Mouse (Mus musculus) midbrain, embryonic 12.5 days (tissue): ENCODE measurements around the gene Srbd1. TPM values are rescaled to one million over a fixed set of nuclear protein-coding genes. Genes with fewer than 3 reads are reported as not detected.

Source experiments
- ATAC-seq: fragments of 200-750 bp; cut with Nextera tagmentation; 2 replicates; pipeline ENCODE4 v1.8.0; 2017; ENCODE audit warnings: low read depth, moderate TSS enrichment, moderate library complexity; ENCODE audit not compliant: low FRiP score
- H3K27ac ChIP-seq: fragments of 300-500 bp; sonication (generic); replicated peaks from 2 replicates; pipeline ENCODE4 v1.5.1; 2016; ENCODE audit warnings: mild to moderate bottlenecking
- H3K27me3 ChIP-seq: fragments of 300-500 bp; sonication (generic); 2 replicates; pipeline ENCODE4 v1.6.1; 2016; ENCODE audit warnings: mild to moderate bottlenecking
- H3K36me3 ChIP-seq: fragments of 300-500 bp; sonication (generic); 2 replicates; pipeline ENCODE4 v1.6.1; 2016
- H3K4me1 ChIP-seq: fragments of 300-500 bp; sonication (generic); 2 replicates; pipeline ENCODE4 v1.6.1; 2016
- H3K4me2 ChIP-seq: fragments of 300-500 bp; sonication (generic); replicated peaks from 2 replicates; pipeline ENCODE4 v1.6.1; 2016; ENCODE audit warnings: mild to moderate bottlenecking, moderate library complexity
- H3K4me3 ChIP-seq: fragments of 300-500 bp; sonication (generic); 2 replicates; pipeline ENCODE4 v1.5.1; 2016; ENCODE audit warnings: mild to moderate bottlenecking
- H3K9ac ChIP-seq: fragments of 300-500 bp; sonication (generic); replicated peaks from 2 replicates; pipeline ENCODE4 v1.6.1; 2016; ENCODE audit warnings: mild to moderate bottlenecking, moderate library complexity
- H3K9me3 ChIP-seq: fragments of 300-500 bp; sonication (generic); 2 replicates; pipeline ENCODE4 v1.6.1; 2016; ENCODE audit warnings: mild to moderate bottlenecking
- WGBS: fragments of 180-500 bp; shearing (Covaris S2); methylation state at CpG from one replicate; pipeline ENCODE4 v1.1.7; 2016; 5-methylcytosine and 5-hydroxymethylcytosine counted together
- polyA plus RNA-seq: library from polyadenylated mRNA; unstranded; fragments of >200 nt; fragmentation: Nextera tagmentation; extraction: Ambion mirVana; gene quantifications from 2 replicates; pipeline ENCODE4 v1.2.1, GENCODE M21; 2016

Srbd1 gene
- polyA plus RNA-seq, 1 experiment from 2014 or later: 22.9 TPM

- Histone ChIP-seq H3K4me3 (no peak overlapping the region), H3K36me3 (no peaks in the 10 kb centered on the region), H3K9ac (no peak overlapping the region), H3K9me3 (no peaks in the 10 kb centered on the region), H3K27me3 (no peaks in the 10 kb centered on the region), H3K4me1 (no peaks in the 10 kb centered on the region), H3K4me2 (no peak overlapping the region), H3K27ac (no peak overlapping the region)
- WGBS: 79% methylated on average over 7 of the region's 7 CpGs
- ATAC-seq: no peak
Observed at GRCm38 (mm10) chr17:86065833-86066232, 79.1 kb downstream of the Srbd1 start.

- ATAC-seq: no peak; the same call in 1 of the 2 replicates
- H3K4me2 ChIP-seq: no peak overlapping the region
- H3K4me1 ChIP-seq: no peaks in the 10 kb centered on the region
- H3K36me3 ChIP-seq: no peaks in the 10 kb centered on the region
- H3K9me3 ChIP-seq: no peaks in the 10 kb centered on the region
- no peak overlapping the region for H3K4me3 ChIP-seq
- H3K27ac ChIP-seq: no peak overlapping the region
- 20% methylated on average over 5 of the region's 5 CpGs for WGBS
- no peak overlapping the region for H3K9ac ChIP-seq
- no peaks in the 10 kb centered on the region for H3K27me3 ChIP-seq
Observed at GRCm38 (mm10) chr17:86063461-86063860, 81.5 kb downstream of the Srbd1 start.

DNA sequence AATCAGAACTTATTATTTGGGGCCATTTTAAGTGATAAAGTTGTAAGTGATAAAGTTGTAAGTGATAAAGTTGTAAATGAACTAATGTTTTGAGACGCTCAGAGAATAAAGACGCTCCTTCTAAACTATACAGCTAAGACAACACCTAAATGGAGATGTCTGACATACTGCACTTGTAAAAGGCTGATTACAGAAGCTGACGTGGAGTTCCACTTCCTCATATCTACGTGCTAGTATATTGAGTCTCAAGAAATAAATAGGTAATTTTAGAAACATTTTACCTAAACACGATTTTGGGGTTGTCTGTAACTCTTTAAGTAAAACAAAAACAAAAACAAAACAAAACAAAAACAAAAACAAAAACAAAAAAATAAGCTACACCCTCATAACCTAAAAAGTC lies 84.1 kb downstream of the Srbd1 start:
- Histone ChIP-seq H3K9me3 (no peaks in the 10 kb centered on the region), H3K4me2 (no peak overlapping the region), H3K36me3 (no peaks in the 10 kb centered on the region), H3K27ac (no peak overlapping the region), H3K4me1 (no peaks in the 10 kb centered on the region), H3K9ac (no peak overlapping the region), H3K27me3 (no peaks in the 10 kb centered on the region), H3K4me3 (no peak overlapping the region)
- ATAC-seq: no peak
- 89% methylated on average over 5 of the region's 5 CpGs for WGBS

- Histone ChIP-seq H3K9ac (no peak overlapping the region), H3K4me2 (no peak overlapping the region), H3K27me3 (no peaks in the 10 kb centered on the region), H3K36me3 (no peaks in the 10 kb centered on the region), H3K4me1 (peaks cover 11% of the 10 kb centered on the region; the same call in 1 of the 2 replicates), H3K27ac (no peak overlapping the region), H3K4me3 (no peak overlapping the region), H3K9me3 (no peaks in the 10 kb centered on the region)
- no peak for ATAC-seq
- 85% methylated on average over 13 of the region's 13 CpGs for WGBS
Observed at GRCm38 (mm10) chr17:86040221-86040984, 104.6 kb downstream of the Srbd1 start.

DNA sequence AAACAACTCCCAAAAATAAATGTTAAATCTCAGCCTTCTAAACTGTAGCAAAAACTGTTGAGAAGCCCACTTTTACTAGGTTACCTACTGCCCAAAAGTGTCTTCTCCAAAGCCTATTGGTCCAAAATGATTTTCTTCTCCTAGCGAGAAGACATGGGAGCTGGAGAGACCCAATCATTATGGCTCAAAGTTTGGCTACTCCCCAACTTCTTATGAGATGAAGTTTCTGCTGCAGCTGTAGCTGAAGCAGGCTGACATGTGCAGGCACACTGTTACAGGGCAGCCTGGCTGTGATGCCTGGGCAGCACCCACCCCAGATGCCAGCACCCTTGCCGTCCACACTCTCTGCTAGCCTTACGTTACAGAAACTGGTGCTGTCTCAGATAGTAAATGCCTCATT lies 105.2 kb downstream of the Srbd1 start:
- no peak for ATAC-seq
- Histone ChIP-seq H3K4me2 (no peak overlapping the region), H3K9ac (no peak overlapping the region), H3K36me3 (no peaks in the 10 kb centered on the region), H3K27me3 (no peaks in the 10 kb centered on the region), H3K27ac (no peak overlapping the region), H3K4me1 (peaks cover 11% of the 10 kb centered on the region; the same call in 1 of the 2 replicates), H3K9me3 (no peaks in the 10 kb centered on the region), H3K4me3 (no peak overlapping the region)
- 90% methylated on average over 3 of the region's 3 CpGs for WGBS

GRCm38 (mm10) chr17:86038211-86038648 lies 106.7 kb downstream of the Srbd1 start:
- no peaks in the 10 kb centered on the region for H3K9me3 ChIP-seq
- H3K4me2 ChIP-seq: no peak overlapping the region
- WGBS: 73% methylated on average over 13 of the region's 13 CpGs
- no peak overlapping the region for H3K4me3 ChIP-seq
- H3K4me1 ChIP-seq: peaks cover 11% of the 10 kb centered on the region; the same call in 1 of the 2 replicates
- H3K27me3 ChIP-seq: no peaks in the 10 kb centered on the region
- H3K36me3 ChIP-seq: no peaks in the 10 kb centered on the region
- no peak overlapping the region for H3K9ac ChIP-seq
- no peak overlapping the region for H3K27ac ChIP-seq
- ATAC-seq: no peak

DNA sequence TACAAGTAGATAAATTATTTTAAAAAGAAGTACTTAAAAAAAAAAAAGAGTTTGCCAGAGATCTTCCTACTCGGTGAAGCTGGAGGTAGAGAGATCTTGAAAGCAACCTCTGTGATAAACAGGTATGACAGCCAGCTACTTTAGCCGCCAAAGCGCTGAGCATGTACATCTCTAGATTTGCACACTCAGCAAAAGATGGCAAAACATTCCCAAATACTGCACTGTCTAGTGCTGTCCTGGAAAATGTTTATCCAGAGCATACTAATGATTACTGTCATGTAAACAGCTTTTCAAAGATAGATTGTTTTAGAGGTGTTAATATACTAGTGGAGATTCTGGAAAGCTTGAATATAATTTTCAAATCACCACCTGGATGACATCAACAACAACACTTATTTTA lies 109.4 kb downstream of the Srbd1 start:
- peaks cover 11% of the 10 kb centered on the region; the same call in 1 of the 2 replicates for H3K4me1 ChIP-seq
- H3K27me3 ChIP-seq: no peaks in the 10 kb centered on the region
- no peak overlapping the region for H3K4me3 ChIP-seq
- no peak overlapping the region for H3K9ac ChIP-seq
- H3K27ac ChIP-seq: no peak overlapping the region
- no peak overlapping the region for H3K4me2 ChIP-seq
- H3K36me3 ChIP-seq: no peaks in the 10 kb centered on the region
- WGBS: 98% methylated on average over 3 of the region's 3 CpGs
- no peaks in the 10 kb centered on the region for H3K9me3 ChIP-seq
- no peak for ATAC-seq

DNA sequence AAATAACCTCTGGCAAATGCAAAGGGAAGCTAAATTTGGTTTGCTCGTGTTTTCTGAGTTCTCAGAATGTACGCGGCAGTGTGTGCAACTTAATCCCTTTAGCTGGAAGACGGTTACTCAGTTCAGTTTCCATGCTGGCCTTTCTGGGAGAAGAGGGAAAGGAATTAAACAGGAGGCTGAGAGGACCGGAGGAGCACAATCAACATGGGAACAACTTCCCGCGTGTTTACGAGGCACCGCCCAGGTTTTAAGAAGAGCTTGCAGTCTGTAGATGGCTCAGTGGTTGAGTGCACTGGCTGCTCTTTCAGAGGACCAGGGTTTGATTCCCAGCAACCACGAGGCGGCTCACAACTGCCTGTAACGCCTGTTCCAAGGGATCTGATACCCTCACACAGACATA lies 109.8 kb downstream of the Srbd1 start:
- Histone ChIP-seq H3K4me1 (peaks cover 7% of the 10 kb centered on the region; the same call in 1 of the 2 replicates), H3K27ac (0 out of 2 replicates have a peak overlapping the region, but pooled peaks have one; percentile 6), H3K4me2 (no peak overlapping the region), H3K9ac (no peak overlapping the region), H3K4me3 (no peak overlapping the region), H3K27me3 (no peaks in the 10 kb centered on the region), H3K9me3 (no peaks in the 10 kb centered on the region), H3K36me3 (no peaks in the 10 kb centered on the region)
- no peak for ATAC-seq
- 77% methylated on average over 12 of the region's 12 CpGs for WGBS

- Histone ChIP-seq H3K27ac (0 out of 2 replicates have a peak overlapping the region, but pooled peaks have one; percentile 6), H3K4me2 (no peak overlapping the region)
- 81% methylated on average over 6 of the region's 6 CpGs for WGBS
Observed at GRCm38 (mm10) chr17:86034641-86035040, 110.3 kb downstream of the Srbd1 start.

DNA sequence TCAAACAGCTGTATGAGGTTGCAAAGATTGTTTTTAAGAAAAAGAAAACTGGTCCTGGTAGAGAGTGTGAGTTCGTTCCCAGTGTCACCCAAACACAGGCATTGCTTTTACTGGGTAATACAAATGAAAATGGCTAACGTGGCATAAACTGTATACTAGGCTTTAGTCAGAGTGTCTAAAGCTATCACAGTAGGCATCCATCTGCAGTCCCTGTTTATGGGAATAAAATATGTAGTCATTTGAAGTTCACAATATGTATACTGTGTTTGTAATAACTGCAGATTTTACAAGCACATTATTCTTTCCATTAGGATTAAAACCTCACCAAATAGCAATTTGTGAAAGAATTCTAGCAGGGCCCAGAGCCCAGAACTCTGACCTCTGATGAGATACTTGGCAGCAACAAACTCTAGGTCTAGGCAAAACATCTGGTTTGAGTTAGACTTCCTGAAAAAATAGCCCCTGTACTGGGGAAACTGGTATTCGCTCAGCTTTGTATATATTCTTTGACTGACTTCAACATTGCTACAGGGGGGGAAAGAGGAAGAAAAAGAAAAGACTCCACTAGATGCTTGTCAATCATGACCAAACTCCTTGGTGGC lies 112.8 kb downstream of the Srbd1 start:
- no peak overlapping the region for H3K9ac ChIP-seq
- H3K4me2 ChIP-seq: no peak overlapping the region
- H3K27me3 ChIP-seq: no peaks in the 10 kb centered on the region
- H3K4me1 ChIP-seq: no peaks in the 10 kb centered on the region
- H3K4me3 ChIP-seq: no peak overlapping the region
- no peaks in the 10 kb centered on the region for H3K36me3 ChIP-seq
- H3K27ac ChIP-seq: no peak overlapping the region
- H3K9me3 ChIP-seq: no peaks in the 10 kb centered on the region
- no peak for ATAC-seq
- WGBS: 87% methylated on average over 3 of the region's 3 CpGs

More at GRCm38 (mm10) chr17:86034641-86035040, 110.3 kb downstream of the Srbd1 start:
- H3K36me3 ChIP-seq: no peaks in the 10 kb centered on the region
- peaks cover 7% of the 10 kb centered on the region; the same call in 1 of the 2 replicates for H3K4me1 ChIP-seq
- H3K9ac ChIP-seq: no peak overlapping the region
- ATAC-seq: no peak
- no peaks in the 10 kb centered on the region for H3K9me3 ChIP-seq
- no peaks in the 10 kb centered on the region for H3K27me3 ChIP-seq
- H3K4me3 ChIP-seq: no peak overlapping the region

DNA sequence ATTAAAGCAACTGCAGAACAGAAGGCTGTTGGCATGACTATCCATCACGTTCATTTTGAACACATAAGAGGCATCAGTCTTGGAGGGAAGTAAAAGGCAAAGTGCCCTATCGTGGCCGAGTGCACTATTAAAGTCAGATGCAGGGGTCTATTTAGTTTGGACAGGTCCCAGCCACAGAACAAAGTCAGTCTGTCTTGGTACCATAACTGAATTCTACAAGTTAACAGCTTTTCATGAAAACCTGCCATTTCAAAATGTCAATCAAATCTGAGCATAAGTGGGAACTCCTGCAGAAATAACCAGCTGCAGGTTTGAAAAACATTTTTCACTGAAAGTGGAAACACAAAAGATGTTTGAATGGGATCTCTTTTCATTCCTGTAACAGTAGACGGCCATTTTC lies 115.0 kb downstream of the Srbd1 start:
- H3K27me3 ChIP-seq: no peaks in the 10 kb centered on the region
- no peak for ATAC-seq
- no peak overlapping the region for H3K9ac ChIP-seq
- WGBS: 73% methylated on average over 4 of the region's 4 CpGs
- H3K4me2 ChIP-seq: no peak overlapping the region
- no peaks in the 10 kb centered on the region for H3K36me3 ChIP-seq
- H3K4me3 ChIP-seq: no peak overlapping the region
- no peak overlapping the region for H3K27ac ChIP-seq
- no peaks in the 10 kb centered on the region for H3K4me1 ChIP-seq
- H3K9me3 ChIP-seq: no peaks in the 10 kb centered on the region

DNA sequence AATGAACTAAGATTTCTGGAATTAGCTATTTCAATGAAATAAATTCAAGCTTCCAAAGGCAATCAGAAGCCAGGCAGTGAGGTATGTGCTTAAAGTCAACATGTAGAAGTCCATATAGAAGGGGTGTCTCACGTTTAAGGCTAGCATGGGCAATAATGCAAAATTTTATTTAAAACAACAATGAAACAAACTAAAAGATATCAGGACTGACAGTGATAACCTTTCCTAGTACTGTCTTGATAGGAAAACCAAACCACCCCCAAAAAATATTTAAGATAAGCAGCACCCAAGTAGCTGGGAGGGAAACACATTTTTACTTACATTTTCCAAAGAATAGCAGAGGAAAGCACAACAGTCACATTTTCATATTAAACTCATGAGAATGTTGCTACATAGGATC lies 115.8 kb downstream of the Srbd1 start:
- Histone ChIP-seq H3K4me1 (no peaks in the 10 kb centered on the region), H3K9me3 (no peaks in the 10 kb centered on the region), H3K36me3 (no peaks in the 10 kb centered on the region), H3K4me3 (no peak overlapping the region), H3K27me3 (no peaks in the 10 kb centered on the region), H3K9ac (no peak overlapping the region), H3K27ac (no peak overlapping the region), H3K4me2 (no peak overlapping the region)
- ATAC-seq: no peak
- WGBS: 93% methylated on average over 1 of the region's 1 CpGs
